In genomic region chr16:86882529-86882928, GRCm38 (mm10) we compare ENCODE assay signal across 8 mouse cellular contexts.
DNase-seq lines count a peak whose midpoint lies in the region; ATAC-seq and TF ChIP-seq lines count a peak whose summit lies in the region.

No protein-coding gene starts in this region.

- H3K27ac ChIP-seq in left cerebral cortex, adult 2 months, result no peak overlapping the region
- no peak overlapping the region for H3K27ac ChIP-seq in kidney, embryonic 16.5 days (ENCODE audit: low read length)
- no peak overlapping the region for H3K27ac ChIP-seq in thymus, adult 2 months (ENCODE audit: control insufficient read depth, insufficient read depth, low read length)

- no peaks in the 10 kb centered on the region; the same call in 1 of the 2 replicates for H3K4me1 ChIP-seq in kidney, embryonic 16.5 days (ENCODE audit: insufficient read depth, low read length)
- no peaks in the 10 kb centered on the region for H3K4me1 ChIP-seq in thymus, adult 2 months (replicated peaks; ENCODE audit: control insufficient read depth, insufficient read depth, low read length)

- H3K9ac ChIP-seq in kidney, embryonic 16.5 days (replicated peaks; ENCODE audit: low read length), result 0 out of 2 replicates have a peak overlapping the region, but pooled peaks have one; percentile 22

- no peaks in the 10 kb centered on the region for H3K9me3 ChIP-seq in kidney, embryonic 16.5 days (ENCODE audit: low read length)

- no peak overlapping the region for H3K4me2 ChIP-seq in kidney, embryonic 16.5 days (replicated peaks; ENCODE audit: low read depth, low read length)

- intact Hi-C loops in left cerebral cortex, adult 2 months (cut with DNase I), result loop anchor here (1.0 to 5.0 kb wide), 4 partner anchors 237 to 1075 kb away; no protein-coding TSS in a partner anchor
- intact Hi-C loops in gastrocnemius, postnatal 14 days (cut with DNase I; ENCODE audit: low total_unique reads), result loop anchor here (5.0 to 10.0 kb wide), 3 partner anchors 238 to 1075 kb away; no protein-coding TSS in a partner anchor

- no peak overlapping the region for H3K4me3 ChIP-seq in left cerebral cortex, adult 2 months
- no peak overlapping the region for H3K4me3 ChIP-seq in kidney, embryonic 16.5 days (ENCODE audit: low read length)
- H3K4me3 ChIP-seq in thymus, adult 2 months (ENCODE audit: control insufficient read depth, insufficient read depth, low read length), result no peak overlapping the region

- WGBS in kidney, embryonic 16.5 days, result 11% methylated on average over 6 of the region's 6 CpGs
- WGBS in thymus, adult 2 months, result 38% methylated on average over 6 of the region's 6 CpGs

- H3K27me3 ChIP-seq in kidney, embryonic 16.5 days (ENCODE audit: insufficient read depth, low read length), result no peaks in the 10 kb centered on the region
- H3K27me3 ChIP-seq in thymus, adult 2 months (ENCODE audit: control insufficient read depth, insufficient read depth, low read length), result no peaks in the 10 kb centered on the region

- peak; percentile 69; the same call in 1 of the 2 replicates for ATAC-seq in kidney, embryonic 16.5 days (ENCODE audit: low FRiP score, low TSS enrichment)

- no peaks in the 10 kb centered on the region for H3K36me3 ChIP-seq in kidney, embryonic 16.5 days (ENCODE audit: insufficient read depth, low read length)
- H3K36me3 ChIP-seq in thymus, adult 2 months (ENCODE audit: control insufficient read depth, insufficient read depth, low read length), result no peaks in the 10 kb centered on the region

- TF ChIP-seq CTCF in left cerebral cortex, adult 2 months (IDR thresholded peaks at IDR 0.05), result peak; percentile 79
- TF ChIP-seq CTCF in thymus, adult 2 months (IDR thresholded peaks at IDR 0.05; ENCODE audit: borderline replicate concordance, control insufficient read depth, extremely low read depth, insufficient read depth, low read length, poor library complexity), result no peak

- TF ChIP-seq POLR2A in thymus, adult 2 months (IDR thresholded peaks at IDR 0.05; ENCODE audit: control insufficient read depth, extremely low read depth, insufficient read depth, low read length, poor library complexity), result no peak

- peak; percentile 24 to 32 for DNase-seq in left cerebral cortex, adult 2 months (ENCODE audit: extremely low spot score in 1 of 2, low spot score in 2 of 2)
- DNase-seq in left cerebral cortex, adult 8-10 months (ENCODE audit: low spot score in 2 of 2), result no peak
- peak; percentile 75 to 78 for DNase-seq in cerebellum, postnatal 10 days
- peak; percentile 35 for DNase-seq in gastrocnemius, postnatal 14 days
- peak; percentile 22 to 48 for DNase-seq in lung, adult 18-20 months
- peak; percentile 35 for DNase-seq in right cerebral cortex, adult 18-20 months
- DNase-seq in thymus, adult 2 months, result no peak

Comparison
In these comparisons a context has a peak if more than half of its experiments do, and no peak if none do; other contexts are left out.
1. DNase-seq: peak in left cerebral cortex, adult 2 months (2 of 2), cerebellum, postnatal 10 days (2 of 2), gastrocnemius, postnatal 14 days (single experiment), lung, adult 18-20 months (2 of 2) and right cerebral cortex, adult 18-20 months (single experiment); none in left cerebral cortex, adult 8-10 months (0 of 2) and thymus, adult 2 months (single experiment).